8 mouse cellular contexts compared by ENCODE assay signal in the genomic region with DNA sequence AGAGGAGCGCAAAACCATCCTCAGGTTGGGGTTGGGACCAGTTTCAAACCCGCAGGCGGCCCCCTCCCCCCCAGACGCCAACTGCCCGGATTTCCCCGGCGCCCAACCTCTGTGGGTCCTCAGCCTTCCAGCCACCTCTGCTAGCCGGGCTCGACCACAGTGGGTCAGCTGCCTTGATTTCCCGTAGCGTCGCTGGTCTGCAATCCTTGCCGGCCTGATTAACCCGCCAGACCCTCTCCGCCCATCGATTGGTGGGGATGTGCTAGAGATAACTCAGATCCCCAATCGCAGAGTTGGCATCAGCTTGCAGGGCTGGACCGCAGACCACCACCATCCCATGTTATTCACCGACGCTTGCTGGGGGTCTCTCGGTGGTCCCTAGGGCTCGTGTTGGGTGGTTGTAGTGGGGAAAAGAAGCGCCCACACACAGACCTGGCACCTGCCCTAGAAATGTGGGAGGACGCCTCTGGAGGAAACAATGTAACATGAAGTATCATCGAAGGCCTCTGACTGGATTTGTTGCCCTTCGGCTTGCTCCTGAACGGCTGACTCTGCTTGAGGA. TPM values are rescaled to one million over a fixed set of nuclear protein-coding genes. Genes with fewer than 3 reads are reported as not detected.
DNase-seq lines count a peak whose midpoint lies in the region; ATAC-seq and TF ChIP-seq lines count a peak whose summit lies in the region.

No protein-coding gene starts in this region.

- 1% methylated on average over 23 of the region's 27 CpGs for WGBS in kidney, embryonic 14.5 days
- under 1% methylated on average over 27 of the region's 27 CpGs for WGBS in forebrain, embryonic 15.5 days
- WGBS in liver, adult 2 months = under 1% methylated on average over 25 of the region's 27 CpGs
- 2% methylated on average over 26 of the region's 27 CpGs for WGBS in neural tube, embryonic 14.5 days

- ATAC-seq in kidney, embryonic 14.5 days (ENCODE audit: low FRiP score, low TSS enrichment) = peak; percentile 55
- ATAC-seq in forebrain, embryonic 15.5 days (replicated peaks) = peak; percentile 71
- ATAC-seq in neural tube, embryonic 14.5 days (ENCODE audit: low read depth) = no peak; the same call in none of the 2 replicates

- 0 out of 2 replicates have a peak, but pooled peaks cover 12% of the 10 kb centered on the region for H3K4me1 ChIP-seq in kidney, embryonic 14.5 days (ENCODE audit: control insufficient read depth, insufficient read depth, low read length)
- H3K4me1 ChIP-seq in forebrain, embryonic 15.5 days = peaks cover 25% of the 10 kb centered on the region
- H3K4me1 ChIP-seq in liver, adult 2 months (ENCODE audit: control insufficient read depth, insufficient read depth, low read length) = peaks cover 13% of the 10 kb centered on the region
- H3K4me1 ChIP-seq in neural tube, embryonic 14.5 days (ENCODE audit: control insufficient read depth, insufficient read depth, low read length) = peaks cover 14% of the 10 kb centered on the region; the same call in 1 of the 2 replicates

- H3K4me2 ChIP-seq in kidney, embryonic 14.5 days (replicated peaks; ENCODE audit: low read depth, low read length) = peak overlapping the region; percentile 78
- peak overlapping the region; percentile 90 for H3K4me2 ChIP-seq in forebrain, embryonic 15.5 days (replicated peaks)
- H3K4me2 ChIP-seq in neural tube, embryonic 14.5 days (ENCODE audit: low read depth, low read length) = peak overlapping the region; percentile 87

- H3K79me2 ChIP-seq in liver, adult 2 months (ENCODE audit: control insufficient read depth, insufficient read depth, low read length) = peaks cover 37% of the 10 kb centered on the region

- H3K9ac ChIP-seq in kidney, embryonic 14.5 days (ENCODE audit: low read depth, low read length) = peak overlapping the region; percentile 95
- H3K9ac ChIP-seq in forebrain, embryonic 15.5 days (replicated peaks) = peak overlapping the region; percentile 88
- peak overlapping the region; percentile 97 for H3K9ac ChIP-seq in liver, adult 2 months (ENCODE audit: low read depth, low read length)
- peak overlapping the region; percentile 92 for H3K9ac ChIP-seq in neural tube, embryonic 14.5 days (replicated peaks; ENCODE audit: low read depth, low read length)

- H3K4me3 ChIP-seq in kidney, embryonic 14.5 days (ENCODE audit: low read length) = peak overlapping the region; percentile 96
- peak overlapping the region; percentile 82 for H3K4me3 ChIP-seq in forebrain, embryonic 15.5 days
- peak overlapping the region; percentile 95 for H3K4me3 ChIP-seq in liver, adult 2 months (ENCODE audit: insufficient read depth, low read depth, low read length)
- H3K4me3 ChIP-seq in neural tube, embryonic 14.5 days (ENCODE audit: low read depth, low read length) = peak overlapping the region; percentile 98

- H3K9me3 ChIP-seq in kidney, embryonic 14.5 days (ENCODE audit: control insufficient read depth, low read length) = no peaks in the 10 kb centered on the region
- H3K9me3 ChIP-seq in forebrain, embryonic 15.5 days = no peaks in the 10 kb centered on the region
- H3K9me3 ChIP-seq in neural tube, embryonic 14.5 days (ENCODE audit: control insufficient read depth, low read length) = no peaks in the 10 kb centered on the region

- H3K27ac ChIP-seq in kidney, embryonic 14.5 days (ENCODE audit: low read depth, low read length) = peak overlapping the region; percentile 87
- peak overlapping the region; percentile 85 for H3K27ac ChIP-seq in forebrain, embryonic 15.5 days (replicated peaks)
- peak overlapping the region; percentile 88 for H3K27ac ChIP-seq in liver, adult 2 months (replicated peaks; ENCODE audit: insufficient read depth, low read depth, low read length)
- H3K27ac ChIP-seq in neural tube, embryonic 14.5 days (ENCODE audit: low read depth, low read length) = peak overlapping the region; percentile 92

- TF ChIP-seq CTCF in liver, adult 2 months (IDR thresholded peaks at IDR 0.05; ENCODE audit: low read depth, low read length) = no peak

- DNase-seq in kidney, postnatal 14 days = no peak
- peak; percentile 26 for DNase-seq in T-cell, adult 2 months (ENCODE audit: low spot score)
- DNase-seq in liver, adult 2 months (ENCODE audit: extremely low read depth, low read depth, low spot score) = no peak
- DNase-seq in layer of hippocampus, adult 9-10 months (ENCODE audit: low spot score) = no peak
- no peak for DNase-seq in cerebellum, postnatal 14 days

- H3K36me3 ChIP-seq in kidney, embryonic 14.5 days (ENCODE audit: control insufficient read depth, insufficient read depth, low read length) = no peaks in the 10 kb centered on the region
- H3K36me3 ChIP-seq in forebrain, embryonic 15.5 days = no peaks in the 10 kb centered on the region
- no peaks in the 10 kb centered on the region for H3K36me3 ChIP-seq in liver, adult 2 months (ENCODE audit: control insufficient read depth, insufficient read depth, low read length)
- H3K36me3 ChIP-seq in neural tube, embryonic 14.5 days (ENCODE audit: control insufficient read depth, insufficient read depth, low read length) = no peaks in the 10 kb centered on the region

- TF ChIP-seq POLR2A in liver, adult 2 months (IDR thresholded peaks at IDR 0.05; ENCODE audit: extremely low read depth, insufficient read depth, low read length) = no peak

- H3K27me3 ChIP-seq in kidney, embryonic 14.5 days (ENCODE audit: control insufficient read depth, insufficient read depth, low read length) = no peaks in the 10 kb centered on the region
- no peaks in the 10 kb centered on the region for H3K27me3 ChIP-seq in forebrain, embryonic 15.5 days
- H3K27me3 ChIP-seq in liver, adult 2 months (ENCODE audit: control insufficient read depth, insufficient read depth, low read length) = no peaks in the 10 kb centered on the region
- no peaks in the 10 kb centered on the region for H3K27me3 ChIP-seq in neural tube, embryonic 14.5 days (ENCODE audit: control insufficient read depth, insufficient read depth, low read length)

RNA-seq across cellular contexts. Expression of a gene that starts 0.5 kb away (rescaled TPM):
- polyA plus RNA-seq in kidney, embryonic 14.5 days (2014; fragmentation: Nextera tagmentation; extraction: Ambion mirVana) = 87.5 and 126 TPM in 2 replicates
- 63.9 and 64.9 TPM in 2 replicates for polyA plus RNA-seq in forebrain, embryonic 15.5 days (2015; fragmentation: Nextera tagmentation; extraction: Ambion mirVana)
- total RNA-seq in liver, adult 2 months (2014; rRNA removed) = 25.1 and 29.9 TPM in 2 replicates
- polyA plus RNA-seq in liver, adult 2 months (2012; rRNA removed) = 22.5 and 28.1 TPM in 2 replicates
- polyA plus RNA-seq in neural tube, embryonic 14.5 days (2014; fragmentation: Nextera tagmentation; extraction: Ambion mirVana) = 89.1 and 97.9 TPM in 2 replicates

RNA-seq across cellular contexts. Expression of a gene that starts 10.9 kb away (rescaled TPM):
- 36.3 TPM in 2 replicates for polyA plus RNA-seq in kidney, embryonic 14.5 days (2014; fragmentation: Nextera tagmentation; extraction: Ambion mirVana)
- 119 and 125 TPM in 2 replicates for polyA plus RNA-seq in forebrain, embryonic 15.5 days (2015; fragmentation: Nextera tagmentation; extraction: Ambion mirVana)
- total RNA-seq in liver, adult 2 months (2014; rRNA removed) = 19.0 and 24.8 TPM in 2 replicates
- polyA plus RNA-seq in liver, adult 2 months (2012; rRNA removed) = 45.6 and 51.5 TPM in 2 replicates
- 172 and 200 TPM in 2 replicates for polyA plus RNA-seq in neural tube, embryonic 14.5 days (2014; fragmentation: Nextera tagmentation; extraction: Ambion mirVana)

RNA-seq across cellular contexts. Expression of a gene that starts 32.0 kb away (rescaled TPM):
- 203 and 224 TPM in 2 replicates for polyA plus RNA-seq in kidney, embryonic 14.5 days (2014; fragmentation: Nextera tagmentation; extraction: Ambion mirVana)
- 211 and 216 TPM in 2 replicates for polyA plus RNA-seq in forebrain, embryonic 15.5 days (2015; fragmentation: Nextera tagmentation; extraction: Ambion mirVana)
- 51.1 and 56.3 TPM in 2 replicates for total RNA-seq in liver, adult 2 months (2014; rRNA removed)
- 98.7 and 133 TPM in 2 replicates for polyA plus RNA-seq in liver, adult 2 months (2012; rRNA removed)
- 246 and 295 TPM in 2 replicates for polyA plus RNA-seq in neural tube, embryonic 14.5 days (2014; fragmentation: Nextera tagmentation; extraction: Ambion mirVana)

RNA-seq across cellular contexts. Expression of a gene that starts 32.2 kb away (rescaled TPM):
- polyA plus RNA-seq in kidney, embryonic 14.5 days (2014; fragmentation: Nextera tagmentation; extraction: Ambion mirVana) = 78.6 and 88.6 TPM in 2 replicates
- polyA plus RNA-seq in forebrain, embryonic 15.5 days (2015; fragmentation: Nextera tagmentation; extraction: Ambion mirVana) = 57.8 and 61.8 TPM in 2 replicates
- 15.0 and 15.8 TPM in 2 replicates for total RNA-seq in liver, adult 2 months (2014; rRNA removed)
- 9.4 and 11.1 TPM in 2 replicates for polyA plus RNA-seq in liver, adult 2 months (2012; rRNA removed)
- polyA plus RNA-seq in neural tube, embryonic 14.5 days (2014; fragmentation: Nextera tagmentation; extraction: Ambion mirVana) = 44.1 and 45.0 TPM in 2 replicates

RNA-seq across cellular contexts. Expression of a gene that starts 47.2 kb away (rescaled TPM):
- polyA plus RNA-seq in kidney, embryonic 14.5 days (2014; fragmentation: Nextera tagmentation; extraction: Ambion mirVana) = 29.7 and 33.5 TPM in 2 replicates
- polyA plus RNA-seq in forebrain, embryonic 15.5 days (2015; fragmentation: Nextera tagmentation; extraction: Ambion mirVana) = 81.8 and 87.6 TPM in 2 replicates
- 4.2 and 5.6 TPM in 2 replicates for total RNA-seq in liver, adult 2 months (2014; rRNA removed)
- polyA plus RNA-seq in liver, adult 2 months (2012; rRNA removed) = 3.2 and 5.2 TPM in 2 replicates
- polyA plus RNA-seq in neural tube, embryonic 14.5 days (2014; fragmentation: Nextera tagmentation; extraction: Ambion mirVana) = 66.7 and 96.3 TPM in 2 replicates
